Mouse (Mus musculus): ENCODE measurements at regions not wholly inside any gene's neighbourhood (a gene's known extent, or its start where the extent isn't known, plus 50 kb on each side); places are given as distances from the start of the nearest gene placed in this dataset.

- no peak for DNase-seq (ENCODE audit: low read depth)
Observed at GRCm38 (mm10) chr16:13045079-13045590, 64.3 kb upstream of the Ercc4 start.

DNA sequence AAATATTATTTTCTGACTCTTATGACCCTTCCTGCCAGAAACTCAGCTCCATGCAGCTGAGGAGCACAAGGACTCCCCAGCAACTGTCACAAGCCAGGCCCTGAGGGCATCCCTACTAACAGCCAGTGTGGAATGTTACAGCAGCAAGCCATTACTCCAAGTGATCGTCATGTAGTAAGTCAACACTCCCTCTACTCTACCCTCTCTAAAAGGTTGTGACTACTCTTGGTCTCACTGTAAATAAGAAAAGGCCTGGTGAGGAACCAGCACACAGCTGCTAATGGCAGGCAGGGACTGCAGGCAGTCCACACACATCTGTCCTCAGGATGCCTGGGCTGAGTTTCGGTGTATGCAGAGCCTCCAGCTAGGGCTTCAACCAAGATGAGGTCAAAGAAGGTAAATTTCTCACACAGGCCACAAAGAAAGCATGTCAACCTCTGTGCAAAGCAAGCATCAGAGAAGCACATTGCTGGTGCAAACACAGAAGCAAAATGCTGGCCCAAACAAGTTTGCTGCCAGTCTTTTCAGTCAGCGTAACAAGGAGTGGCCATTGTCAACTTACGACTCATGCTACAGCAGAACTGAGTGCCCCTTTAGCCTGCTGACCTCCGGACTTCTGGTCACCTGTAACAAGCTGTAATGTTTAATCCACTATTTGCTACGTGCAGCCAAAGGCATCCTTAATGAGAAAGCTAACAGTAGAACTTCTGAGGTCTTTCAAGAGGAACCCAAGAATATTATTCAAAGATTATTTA, 62.9 kb upstream of the Ercc4 start:
- no peak for DNase-seq (ENCODE audit: low read depth)

GRCm38 (mm10) chr16:13049321-13049720, 60.2 kb upstream of the Ercc4 start:
- no peak for DNase-seq (ENCODE audit: low read depth)

DNA sequence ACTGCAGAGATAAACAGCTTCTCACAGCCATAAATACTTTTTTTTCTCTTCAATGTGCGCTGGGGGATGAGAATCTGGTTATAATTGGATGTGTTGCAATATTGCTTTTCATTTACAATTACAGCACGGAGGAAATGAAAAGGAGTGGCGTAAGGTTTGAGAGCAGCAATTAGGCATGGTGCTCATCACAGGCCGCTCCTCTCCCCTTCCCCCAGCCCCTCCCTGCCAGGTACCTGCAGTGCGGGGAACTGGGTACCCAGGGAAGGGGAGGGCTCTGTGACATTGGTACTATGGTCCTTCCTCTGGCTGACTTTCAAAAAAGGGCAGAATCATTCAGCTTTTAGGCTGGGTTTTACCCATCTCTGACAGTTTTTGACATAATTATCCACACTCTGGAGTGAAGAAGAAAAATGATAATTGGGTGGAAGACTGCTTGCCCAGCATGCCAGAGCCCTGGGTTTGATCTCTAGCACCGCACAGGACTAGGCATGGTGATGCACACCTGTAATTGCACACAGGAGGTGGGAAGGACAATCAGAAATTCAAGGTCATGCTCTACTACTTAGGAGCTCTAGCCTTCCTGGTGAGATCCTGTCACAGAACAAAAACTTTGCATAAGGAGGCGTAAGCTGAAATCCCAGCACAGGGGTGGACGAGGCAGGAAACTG, 59.1 kb upstream of the Ercc4 start:
- no peak for DNase-seq (ENCODE audit: low read depth)

- no peak for DNase-seq (ENCODE audit: low read depth)
Observed at GRCm38 (mm10) chr16:13054956-13055355, 54.5 kb upstream of the Ercc4 start.

Measured in induced T-regulatory cell, adult 2 months (primary cell).